Mouse (Mus musculus): ENCODE results near the gene Lsm2.
"Not testable (repeated sequence)": the region's sequence is repeated elsewhere in the genome, so short reads cannot be mapped to it uniquely, and the experiment has no call there.

Gene Lsm2

GRCm38 (mm10) chr17:34984218-34984617 lies 2.6 kb downstream of the Lsm2 start:
- in situ Hi-C loops (cut with MseI, MboI): no loop called here

- in situ Hi-C loops (cut with MseI, MboI): no loop called here
Observed at GRCm38 (mm10) chr17:34994751-34995150, 13.1 kb downstream of the Lsm2 start.

GRCm38 (mm10) chr17:34995192-34995591 lies 13.5 kb downstream of the Lsm2 start:
- in situ Hi-C loops (cut with MseI, MboI): not testable (repeated sequence)

GRCm38 (mm10) chr17:34995927-34996326 lies 14.3 kb downstream of the Lsm2 start:
- in situ Hi-C loops (cut with MseI, MboI): not testable (repeated sequence)

GRCm38 (mm10) chr17:34996411-34997141 lies 14.9 kb downstream of the Lsm2 start:
- in situ Hi-C loops (cut with MseI, MboI): no loop called here

GRCm38 (mm10) chr17:34997142-34997483 lies 15.5 kb downstream of the Lsm2 start:
- in situ Hi-C loops (cut with MseI, MboI): no loop called here

GRCm38 (mm10) chr17:34998526-34999430 lies 17.1 kb downstream of the Lsm2 start:
- in situ Hi-C loops (cut with MseI, MboI): no loop called here

- in situ Hi-C loops (cut with MseI, MboI): loop anchor here in 1 of 2 experiments (25.0 kb wide), 1 partner anchor 112 kb away; the partner anchor contains the start of genes Csnk2b, Gpank1, Ly6g5b and Ly6g5c
Observed at GRCm38 (mm10) chr17:34999871-35000716, 18.4 kb downstream of the Lsm2 start.

GRCm38 (mm10) chr17:35000717-35001451 lies 19.2 kb downstream of the Lsm2 start, which contains the start of gene Vars:
TSS of gene Vars (plus strand) at chr17:35000987.
- in situ Hi-C loops (cut with MseI, MboI): loop anchor here in 1 of 2 experiments (25.0 kb wide), 1 partner anchor 111 kb away; the partner anchor contains the start of genes Csnk2b, Gpank1, Ly6g5b and Ly6g5c

- in situ Hi-C loops (cut with MseI, MboI): loop anchor here in 1 of 2 experiments (25.0 kb wide), 1 partner anchor 111 kb away; the partner anchor contains the start of genes Csnk2b, Gpank1, Ly6g5b and Ly6g5c
Observed at GRCm38 (mm10) chr17:35001452-35002152, 19.9 kb downstream of the Lsm2 start.

- in situ Hi-C loops (cut with MseI, MboI): loop anchor here in 1 of 2 experiments (25.0 kb wide), 1 partner anchor 110 kb away; the partner anchor contains the start of genes Csnk2b, Gpank1, Ly6g5b and Ly6g5c
Observed at GRCm38 (mm10) chr17:35002153-35002865, 20.6 kb downstream of the Lsm2 start.

GRCm38 (mm10) chr17:35003022-35003838 lies 21.6 kb downstream of the Lsm2 start:
- in situ Hi-C loops (cut with MseI, MboI): loop anchor here in 1 of 2 experiments (25.0 kb wide), 1 partner anchor 109 kb away; the partner anchor contains the start of genes Csnk2b, Gpank1, Ly6g5b and Ly6g5c

GRCm38 (mm10) chr17:35004075-35004717 lies 22.5 kb downstream of the Lsm2 start:
- in situ Hi-C loops (cut with MseI, MboI): loop anchor here in 1 of 2 experiments (25.0 kb wide), 1 partner anchor 108 kb away; the partner anchor contains the start of genes Csnk2b, Gpank1, Ly6g5b and Ly6g5c

GRCm38 (mm10) chr17:35005158-35005557 lies 23.5 kb downstream of the Lsm2 start:
- in situ Hi-C loops (cut with MseI, MboI): loop anchor here in 1 of 2 experiments (25.0 kb wide), 1 partner anchor 107 kb away; the partner anchor contains the start of genes Csnk2b, Gpank1, Ly6g5b and Ly6g5c

- in situ Hi-C loops (cut with MseI, MboI): loop anchor here in 1 of 2 experiments (25.0 kb wide), 1 partner anchor 106 kb away; the partner anchor contains the start of genes Csnk2b, Gpank1, Ly6g5b and Ly6g5c
Observed at GRCm38 (mm10) chr17:35005902-35006301, 24.2 kb downstream of the Lsm2 start.

- in situ Hi-C loops (cut with MseI, MboI): loop anchor here in 1 of 2 experiments (25.0 kb wide), 1 partner anchor 105 kb away; the partner anchor contains the start of genes Csnk2b, Gpank1, Ly6g5b and Ly6g5c
Observed at GRCm38 (mm10) chr17:35007387-35007991, 25.8 kb downstream of the Lsm2 start.
